Mouse (Mus musculus) kidney, adult 18-20 months (tissue): ENCODE measurements around the gene Otud7a.
A peak's percentile ranks its signal among the peaks of the same experiment; 100 is the strongest.
"Not testable (repeated sequence)": the region's sequence is repeated elsewhere in the genome, so short reads cannot be mapped to it uniquely, and the experiment has no call there.

Experiments used
- DNase-seq: peaks from one replicate; pipeline ENCODE4 v3.0.0; 2021

The Otud7a gene

DNA sequence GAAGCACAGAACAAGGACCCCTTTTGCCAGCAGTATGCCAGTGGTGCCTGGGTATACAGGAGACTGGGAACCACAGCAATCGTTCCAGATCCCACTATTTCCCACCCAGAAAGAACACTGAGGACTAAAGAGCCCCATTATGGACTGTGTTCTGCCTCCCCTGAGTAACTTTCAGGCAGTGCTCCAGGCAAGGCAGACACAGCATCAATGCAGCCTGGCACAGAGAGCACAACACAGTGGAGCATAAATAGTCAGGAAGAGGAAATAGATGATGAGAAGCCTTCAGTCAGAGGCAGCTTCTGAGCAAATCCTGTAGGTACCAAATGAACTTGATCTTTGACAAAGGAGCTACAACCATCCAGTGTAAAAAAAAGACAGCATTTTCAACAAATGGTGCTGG lies 115.1 kb downstream of the Otud7a start:
- DNase-seq = no peak

DNA sequence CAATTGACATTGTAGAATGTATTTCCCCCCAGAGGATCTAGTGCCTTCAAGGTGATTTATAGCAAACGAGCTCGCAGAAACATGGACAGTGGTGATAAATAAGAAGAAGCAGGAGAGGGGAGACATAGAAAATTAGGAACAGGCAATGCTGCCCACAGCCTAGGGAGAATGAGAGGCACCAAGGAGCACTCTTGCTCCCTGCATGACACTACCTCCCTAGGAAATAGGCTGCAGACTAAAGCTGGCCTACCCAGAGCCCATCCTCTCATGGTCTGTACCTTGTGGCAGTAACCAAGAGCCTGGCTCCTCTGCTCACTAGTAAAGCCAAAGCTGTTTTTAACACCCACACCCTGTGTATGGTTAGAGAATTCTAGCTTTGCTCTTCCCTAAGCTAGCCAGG lies 138.8 kb downstream of the Otud7a start:
- DNase-seq = no peak

DNA sequence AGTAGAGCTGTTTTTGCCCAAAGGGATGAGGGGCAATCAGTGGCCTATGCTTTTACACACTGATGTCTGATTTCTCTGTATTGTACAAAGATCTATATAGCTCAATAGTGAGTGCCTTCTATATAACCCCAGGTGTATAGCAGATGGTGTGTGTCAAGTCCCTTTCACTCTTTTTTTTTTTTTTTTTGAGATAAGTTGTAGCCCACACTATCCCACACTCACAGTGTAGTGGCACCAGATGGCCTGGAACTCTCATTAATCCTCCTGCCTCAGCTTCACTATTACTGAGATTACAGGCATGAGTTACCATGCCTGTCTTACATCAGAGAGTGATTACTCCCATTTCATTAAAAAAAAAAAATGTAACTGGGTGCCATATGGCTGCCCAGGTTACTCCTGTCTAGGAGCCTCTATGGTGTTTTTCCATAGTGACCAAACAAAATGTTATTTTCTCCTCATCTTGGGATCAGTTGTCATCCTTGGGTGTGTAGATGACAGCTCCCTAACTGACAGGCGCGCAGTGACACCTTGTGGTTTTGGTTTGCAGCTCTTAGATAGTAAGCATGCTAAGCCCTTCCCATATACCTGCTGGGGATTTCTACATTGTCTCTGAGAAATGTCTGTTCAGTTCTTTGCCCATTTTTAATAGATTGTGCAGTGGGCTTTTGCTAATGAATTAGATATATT lies 141.8 kb downstream of the Otud7a start:
- DNase-seq = no peak

DNA sequence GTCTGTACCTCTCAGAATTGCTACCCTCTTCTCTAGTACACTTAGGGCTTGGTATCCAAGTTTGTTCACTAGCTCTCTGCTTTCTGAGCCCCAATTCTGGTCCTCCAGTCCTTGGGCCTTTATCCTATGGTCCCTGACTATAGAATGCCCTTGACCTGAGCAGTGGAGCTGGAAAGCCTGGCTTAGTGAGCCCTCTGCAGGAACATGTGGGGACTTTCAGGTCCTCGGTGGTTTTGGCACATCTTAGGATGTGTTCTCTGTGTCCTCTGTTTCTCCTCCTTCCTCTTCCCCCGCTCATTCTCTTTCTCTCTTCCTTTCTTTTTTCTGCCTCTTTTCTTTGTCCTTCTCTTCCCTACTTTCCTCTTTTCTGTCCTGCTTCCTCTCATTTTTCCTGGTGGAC lies 145.8 kb downstream of the Otud7a start:
- no peak for DNase-seq

DNA sequence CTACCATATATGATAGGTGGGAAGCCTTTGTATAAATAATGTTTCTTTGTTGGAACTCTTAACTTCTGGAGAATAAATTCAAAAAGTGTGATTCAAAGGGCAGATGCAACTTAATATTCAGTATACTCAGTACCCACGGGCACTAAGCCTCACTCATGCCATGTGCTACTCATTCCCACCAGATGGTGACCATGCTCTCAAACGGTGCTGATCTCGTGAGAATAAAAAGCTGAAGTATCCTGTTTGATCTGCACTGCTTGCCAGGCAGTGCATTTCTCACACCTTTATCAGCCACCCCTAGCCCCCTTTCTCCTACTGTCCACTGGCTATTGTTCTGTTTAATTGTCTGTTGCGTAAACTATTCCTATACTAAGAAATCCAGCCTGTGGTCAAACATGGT lies 146.8 kb downstream of the Otud7a start:
- DNase-seq = no peak

DNA sequence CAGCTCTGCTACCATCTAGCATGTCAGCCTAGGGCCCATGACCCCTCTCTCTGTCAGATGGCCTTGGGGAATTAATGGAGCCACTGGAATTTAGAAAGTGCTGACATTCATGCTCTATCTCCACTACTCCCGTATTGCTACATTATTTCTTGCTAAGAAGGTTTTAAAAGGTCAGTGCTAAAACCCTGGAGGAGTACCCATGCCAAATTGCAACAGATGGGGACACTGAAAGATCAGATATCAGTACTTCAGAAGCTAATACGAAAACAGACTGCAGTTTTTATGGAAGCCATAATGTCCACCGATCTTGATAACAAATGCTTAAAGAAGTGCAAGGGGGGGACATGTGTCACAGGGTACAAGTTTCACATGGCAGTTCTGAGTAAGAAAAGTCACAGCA lies 147.5 kb downstream of the Otud7a start:
- no peak for DNase-seq

DNA sequence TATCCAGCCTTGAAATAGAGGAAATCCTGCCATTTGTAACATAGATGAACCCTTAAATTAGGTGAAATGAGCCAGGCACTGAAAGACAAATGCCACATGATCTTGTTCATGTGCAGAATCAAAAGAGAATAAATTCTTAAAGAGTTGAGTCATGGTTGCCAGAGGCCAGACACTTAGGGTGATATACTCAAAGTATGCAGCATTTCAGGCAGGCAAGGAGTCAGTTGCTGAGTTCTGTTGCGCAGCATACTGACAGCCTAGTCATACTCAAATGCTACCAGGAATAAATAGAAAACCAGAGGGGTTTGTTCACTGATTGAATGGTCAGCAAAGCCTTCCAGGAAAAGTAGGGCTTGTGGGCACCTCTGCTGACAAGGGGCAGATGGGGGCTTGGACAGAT lies 160.3 kb downstream of the Otud7a start:
- DNase-seq = no peak

DNA sequence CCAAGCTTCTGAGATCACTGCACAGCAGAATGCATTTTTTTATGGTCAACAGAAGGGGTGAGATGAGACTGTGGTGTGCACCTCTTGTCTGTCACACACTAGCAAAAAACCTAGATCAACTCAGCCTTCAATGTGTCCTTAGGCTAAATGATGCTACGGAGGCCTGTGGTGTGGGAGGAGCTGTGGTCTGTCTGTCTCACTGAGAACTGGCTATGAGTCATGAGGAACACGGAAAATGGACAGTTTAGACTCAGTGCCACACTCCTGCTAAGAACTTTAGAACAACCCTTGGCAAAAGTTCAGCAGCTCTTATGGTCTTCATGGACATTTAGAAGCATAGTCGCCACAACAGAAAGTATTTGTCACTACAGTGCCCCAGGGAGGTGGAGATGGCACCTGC lies 172.5 kb downstream of the Otud7a start:
- DNase-seq = no peak

DNA sequence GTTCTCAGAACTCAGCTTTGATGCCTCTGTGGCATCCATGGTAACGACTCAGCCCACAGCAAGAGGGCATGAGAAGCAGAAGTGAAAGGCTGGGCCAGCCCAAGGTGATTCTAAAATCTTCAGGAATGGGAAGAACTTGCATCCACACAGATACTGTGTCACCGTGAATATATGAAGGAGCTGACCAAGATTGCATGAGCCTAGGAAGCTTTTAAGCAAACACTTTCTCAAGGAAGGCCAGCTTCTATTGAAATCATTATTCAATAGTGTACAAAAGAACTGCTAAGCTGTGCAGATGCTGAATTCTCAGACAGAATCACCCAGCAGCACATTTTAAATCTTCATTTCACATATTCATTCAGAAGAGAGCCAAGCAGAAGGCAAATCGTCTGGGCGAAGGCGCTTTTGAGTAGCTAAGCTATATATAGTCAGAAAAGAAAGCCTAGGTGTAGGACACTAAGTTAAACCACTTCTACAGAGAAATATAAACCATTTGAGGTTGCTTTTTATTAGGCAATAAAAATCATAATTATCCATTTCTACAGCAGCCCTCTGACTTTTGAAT lies 176.3 kb downstream of the Otud7a start:
- DNase-seq = no peak

DNA sequence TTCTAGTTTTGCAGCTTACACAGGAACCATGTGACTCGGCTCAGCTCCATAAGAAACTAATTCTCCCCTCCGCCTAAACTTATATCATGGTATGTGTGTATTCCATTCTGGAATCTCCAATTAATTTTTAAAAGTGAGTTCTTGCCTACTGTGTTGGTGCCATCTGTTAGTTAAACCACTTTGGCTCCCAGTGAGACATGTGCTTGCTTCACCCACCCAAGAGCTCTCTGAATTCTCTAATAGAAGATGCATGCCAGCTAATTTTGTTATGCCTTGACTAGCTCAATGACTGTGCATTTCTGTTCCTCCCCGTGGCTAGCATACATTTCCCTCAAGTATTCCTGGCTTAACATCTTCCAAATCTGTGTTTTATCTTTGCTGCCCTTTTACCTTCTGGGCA lies 193.1 kb downstream of the Otud7a start:
- DNase-seq = no peak

DNA sequence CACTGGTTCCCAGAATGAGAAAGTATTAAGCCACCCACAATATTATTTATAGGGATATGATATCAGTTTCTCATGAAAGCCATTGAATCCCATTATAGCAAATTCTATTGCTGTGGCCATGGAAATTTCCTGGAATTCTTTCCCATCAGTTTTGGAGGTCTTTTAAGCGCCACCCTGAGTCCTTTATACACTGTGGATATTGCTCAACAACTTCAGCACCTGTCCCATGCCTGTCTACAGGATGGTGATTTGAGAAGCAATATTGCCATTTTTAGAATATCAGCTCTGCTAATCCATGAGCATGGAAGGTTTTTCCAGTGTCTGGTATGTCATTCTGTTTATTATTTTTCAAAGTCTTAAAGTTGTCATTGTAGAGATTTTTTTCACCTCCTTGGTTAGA lies 199.5 kb downstream of the Otud7a start:
- DNase-seq = no peak

DNA sequence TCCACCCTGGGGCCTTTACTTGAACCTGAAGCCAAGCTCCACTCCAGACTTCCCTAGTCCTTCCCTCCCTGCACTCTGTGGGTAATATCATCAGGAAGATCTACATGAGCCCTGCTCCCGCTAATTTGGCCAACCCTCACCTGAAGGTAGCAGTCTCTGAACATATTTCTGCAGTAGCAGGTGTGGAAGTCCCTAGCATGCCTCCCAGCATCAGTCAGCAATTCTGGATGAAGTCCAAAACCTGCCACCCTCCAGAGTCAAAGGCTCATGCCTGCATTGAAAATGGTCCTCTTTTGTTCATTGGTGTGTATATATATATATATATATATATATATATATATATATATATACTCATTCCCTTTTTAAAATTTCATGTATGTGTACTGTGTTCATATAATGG lies 202.6 kb downstream of the Otud7a start:
- no peak for DNase-seq

DNA sequence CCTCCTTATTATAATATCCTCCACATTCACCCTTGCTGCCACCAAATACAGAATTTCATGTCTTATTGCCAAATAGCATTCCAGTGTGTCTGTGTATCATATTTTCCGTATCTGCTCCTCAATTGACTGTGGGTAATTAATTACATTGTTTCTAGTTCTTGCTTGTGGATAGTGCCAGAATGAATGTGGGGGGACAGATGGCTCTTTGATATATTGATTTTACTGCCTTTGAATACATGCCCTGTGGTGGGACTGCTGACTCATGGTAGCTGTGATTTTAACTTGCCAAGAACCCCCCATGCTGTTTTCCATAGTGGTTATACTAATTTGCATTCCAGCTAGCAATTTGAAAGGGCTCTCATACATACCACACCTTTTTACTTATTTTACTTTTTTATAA lies 215.7 kb downstream of the Otud7a start:
- no peak for DNase-seq

DNA sequence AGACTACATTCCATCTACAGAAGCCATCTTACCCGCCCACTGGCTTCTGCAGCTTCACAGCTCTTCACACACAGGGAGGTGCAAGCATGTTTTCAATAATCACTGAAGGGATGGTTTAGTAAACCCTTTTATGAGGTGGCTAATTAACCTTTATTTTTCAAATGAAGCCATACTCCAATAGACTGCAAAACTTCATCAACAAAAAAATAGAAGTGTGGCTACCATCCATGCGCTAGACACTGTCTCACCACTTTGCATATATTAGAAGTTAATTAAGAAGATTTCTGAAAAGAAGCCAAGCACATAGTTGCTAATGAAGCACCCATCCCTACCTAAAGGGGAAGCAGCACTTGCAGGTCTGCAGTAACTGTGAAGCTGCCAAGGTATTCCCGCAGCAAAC lies 218.2 kb downstream of the Otud7a start:
- DNase-seq = no peak

DNA sequence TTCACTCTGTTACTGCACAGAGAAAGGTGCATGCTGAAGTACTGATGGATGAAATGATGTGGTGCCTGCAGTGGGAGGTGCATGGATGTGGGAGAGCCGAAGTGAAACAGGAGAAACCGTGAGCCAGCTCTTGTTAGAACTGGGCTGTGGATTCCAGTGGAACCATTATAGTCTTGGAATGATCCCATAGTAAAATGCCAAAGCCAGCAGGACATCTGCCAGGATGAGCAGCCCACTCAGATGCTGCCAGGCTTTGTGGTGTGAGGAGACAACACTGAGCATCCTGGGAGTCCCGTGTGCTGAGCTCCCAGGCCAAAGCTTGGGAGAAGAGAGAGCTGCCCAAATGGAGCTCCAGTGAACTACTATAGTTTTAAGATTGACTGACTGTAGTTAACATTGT lies 220.9 kb downstream of the Otud7a start:
- no peak for DNase-seq

DNA sequence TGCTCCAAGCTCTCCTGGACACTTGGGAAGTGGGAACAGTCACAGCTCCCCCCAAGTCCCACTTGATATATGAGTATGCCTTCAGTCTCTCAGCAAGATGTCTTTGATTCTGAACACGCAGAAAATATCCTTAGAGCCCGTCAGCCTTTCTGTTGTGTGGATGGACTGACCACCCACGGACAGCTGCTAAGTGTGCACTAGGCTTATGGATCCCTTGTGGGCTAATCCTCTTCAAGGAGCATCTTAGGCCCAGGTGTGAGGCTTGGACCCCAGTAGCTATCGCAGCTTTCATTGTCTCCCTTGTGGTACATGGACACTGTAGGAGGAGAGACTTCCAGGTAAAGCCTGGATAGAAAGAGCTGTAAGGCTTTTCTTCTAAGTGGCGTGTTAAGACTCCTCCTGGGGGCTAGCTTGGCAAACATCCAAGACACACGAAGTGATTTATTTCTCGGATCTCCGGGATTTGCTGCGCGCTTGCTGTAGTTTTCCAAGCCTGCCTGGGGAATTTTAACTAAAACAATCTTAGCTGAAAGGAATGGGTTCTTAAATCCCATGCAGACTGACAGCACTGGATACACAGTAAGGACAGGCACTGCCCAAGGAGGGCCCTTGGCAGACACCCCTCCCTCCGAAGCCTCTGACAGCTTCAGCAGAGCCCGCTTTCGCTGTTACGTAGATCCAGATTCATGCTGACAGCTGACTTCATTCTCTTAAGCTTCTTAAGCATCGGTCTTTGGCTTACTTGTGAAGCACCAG lies 223.6 kb downstream of the Otud7a start:
- DNase-seq = no peak

DNA sequence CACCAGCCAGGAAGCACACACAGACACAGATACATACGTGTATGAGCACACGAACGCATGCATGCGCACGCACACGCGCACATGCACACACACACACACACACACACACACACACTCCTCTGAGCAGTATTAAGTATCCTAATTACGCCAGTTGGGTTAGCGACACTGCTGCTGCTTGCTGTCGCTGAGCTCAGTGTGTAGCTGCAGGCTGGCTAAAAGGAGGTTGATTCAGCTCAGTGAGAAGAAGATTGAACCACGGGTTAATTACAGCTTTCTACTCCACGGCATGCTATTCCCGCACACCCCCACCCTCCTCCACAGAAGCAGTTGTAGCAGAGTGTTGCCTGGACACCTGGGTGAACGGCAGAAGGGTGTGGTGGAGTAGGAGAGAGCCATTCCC lies 224.4 kb downstream of the Otud7a start:
- no peak for DNase-seq

DNA sequence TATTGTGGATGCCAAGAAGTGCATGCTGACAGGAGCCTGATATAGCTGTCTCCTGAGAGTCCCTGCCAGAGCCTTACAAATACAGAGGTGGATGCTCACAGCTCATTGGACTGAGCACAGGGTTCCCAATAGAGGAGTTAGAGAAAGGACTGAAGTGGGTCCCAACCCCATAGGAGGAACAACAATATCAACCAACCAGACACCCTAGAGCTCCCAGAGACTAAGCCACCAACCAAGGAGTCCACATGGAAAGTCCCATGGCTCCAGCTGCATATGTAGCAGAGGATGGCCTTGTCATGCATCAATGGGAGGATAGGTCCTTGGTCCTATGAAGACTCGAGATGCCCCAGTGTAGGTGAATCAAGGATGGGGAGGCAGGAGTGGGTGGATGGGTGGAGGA lies 226.4 kb downstream of the Otud7a start:
- not testable (repeated sequence) for DNase-seq

DNA sequence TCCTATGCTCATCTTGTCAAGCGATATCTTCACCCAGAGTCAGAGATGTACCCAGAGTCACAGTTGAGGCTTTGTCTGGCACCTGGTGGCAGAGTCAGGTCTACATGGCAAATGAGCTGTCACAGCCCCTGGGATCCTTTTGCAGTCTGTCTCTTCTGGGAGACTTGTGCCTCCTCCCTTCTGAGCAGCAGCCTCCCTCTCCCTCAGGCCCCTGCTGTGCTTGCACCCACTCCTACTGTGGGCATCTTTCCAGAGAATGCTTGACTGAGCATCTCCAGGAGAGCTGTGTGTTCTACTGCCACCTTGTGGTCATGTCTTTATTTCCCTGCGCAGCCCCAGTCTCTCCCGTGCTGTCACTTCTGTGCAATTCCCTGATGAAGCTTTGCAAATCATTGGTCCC lies 227.4 kb downstream of the Otud7a start:
- peak; percentile 55 for DNase-seq

DNA sequence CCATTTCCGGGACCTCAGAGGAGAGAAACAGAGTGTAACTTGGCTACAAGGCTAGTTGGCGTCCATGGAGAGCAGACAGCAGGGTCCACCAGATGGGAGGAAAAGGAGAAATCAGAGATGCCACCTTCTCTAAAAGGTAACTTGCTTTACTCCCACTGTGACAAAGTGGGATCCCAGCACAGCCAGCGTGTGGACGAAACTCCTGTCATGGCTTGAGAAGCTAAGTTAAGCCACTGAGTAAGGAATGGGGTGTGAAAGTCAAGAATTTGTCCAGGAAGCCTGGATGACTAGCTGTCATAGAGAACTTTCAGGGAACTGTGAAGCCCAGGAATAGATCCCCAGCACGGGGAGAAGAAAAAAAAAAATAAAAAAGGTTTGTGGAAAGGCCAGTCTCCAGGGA lies 232.1 kb downstream of the Otud7a start:
- DNase-seq = no peak

DNA sequence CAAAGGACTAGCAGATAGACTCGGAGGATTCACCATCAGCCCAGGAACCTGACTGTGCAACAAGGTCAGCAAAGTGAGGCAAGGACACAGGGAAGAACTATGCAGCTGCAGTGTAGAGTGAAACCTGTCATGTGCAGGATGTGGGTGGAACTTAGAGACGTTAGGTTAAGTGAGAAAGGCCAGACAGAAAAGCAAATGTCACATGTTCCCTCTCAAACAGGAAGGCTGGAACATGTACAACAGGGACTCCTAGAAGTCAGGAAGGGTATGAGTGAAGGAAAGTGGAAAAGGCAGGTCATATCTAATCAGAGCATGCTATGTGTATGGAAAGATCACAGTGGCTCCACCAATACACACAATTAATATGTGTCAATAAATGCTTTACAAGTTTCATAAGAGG lies 232.6 kb downstream of the Otud7a start:
- no peak for DNase-seq

DNA sequence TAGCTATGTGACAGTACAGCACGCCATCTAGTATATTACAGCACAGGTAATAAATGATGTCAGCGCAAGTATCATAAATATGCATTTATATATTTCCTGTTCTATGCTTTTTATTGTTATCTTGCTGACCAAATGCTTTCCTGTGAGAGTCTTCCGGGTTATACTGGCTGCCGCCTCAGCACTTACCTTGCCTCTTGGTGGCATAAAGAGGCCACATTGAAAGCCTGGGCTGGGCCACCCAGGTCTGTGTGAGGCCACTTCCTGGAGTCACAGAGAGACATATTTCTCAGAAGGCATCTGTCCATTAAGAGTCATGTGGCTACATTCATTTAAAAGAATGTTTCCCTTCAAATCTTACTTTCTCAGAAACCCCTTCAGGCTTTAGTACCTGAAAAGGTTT lies 242.5 kb downstream of the Otud7a start:
- DNase-seq = no peak

DNA sequence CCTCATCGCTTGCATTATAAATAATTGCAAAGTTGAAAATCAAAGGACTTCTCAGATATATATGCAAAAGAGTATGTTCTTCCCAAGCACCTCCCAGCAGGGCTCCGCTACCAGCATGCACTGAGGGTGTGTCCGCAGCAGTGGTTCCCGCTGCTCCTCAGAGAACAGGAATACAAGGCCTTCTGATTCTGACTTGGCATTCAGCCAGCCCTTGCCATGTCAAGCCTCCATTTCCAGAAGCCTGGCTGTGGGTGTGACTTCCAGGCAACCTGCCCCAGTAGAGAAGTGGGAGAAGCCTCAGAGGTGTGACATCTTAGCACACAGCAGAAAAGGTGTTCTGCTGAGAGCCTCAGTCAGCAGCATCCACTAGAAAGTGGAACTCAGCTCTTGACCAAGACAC lies 253.4 kb downstream of the Otud7a start:
- DNase-seq = no peak

DNA sequence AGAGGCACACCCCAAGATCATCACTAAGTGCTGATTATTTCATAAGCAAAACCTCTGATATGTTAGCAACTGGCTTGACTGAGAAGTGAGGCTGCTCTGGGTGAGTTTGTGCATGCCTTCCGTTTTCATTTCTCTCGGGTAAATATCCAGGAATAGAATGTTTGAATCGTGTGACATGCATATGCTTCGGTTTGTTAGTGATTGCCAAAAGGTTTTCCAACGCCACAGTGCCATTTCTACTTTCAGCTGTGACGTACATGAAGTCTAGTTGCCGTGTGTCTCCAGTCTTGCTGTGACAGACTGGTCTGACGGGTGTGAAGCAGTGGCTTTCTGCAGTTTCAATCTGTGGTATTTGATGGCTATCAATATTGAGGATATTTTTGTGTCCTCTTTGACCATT lies 273.4 kb downstream of the Otud7a start:
- DNase-seq = no peak
